Mouse (Mus musculus) MEL (cell line): ENCODE results near the gene Bmper. TPM values are rescaled to one million over a fixed set of nuclear protein-coding genes. Genes with fewer than 3 reads are reported as not detected.
A peak's percentile ranks its signal among the peaks of the same experiment; 100 is the strongest.

Source experiments
- DNase-seq: peaks from one replicate; pipeline ENCODE4 v3.0.0; 2011; ENCODE audit warnings: low read depth, low spot score
- H3K27ac ChIP-seq: 2 replicates; pipeline ENCODE4 v1.5.1; 2012; ENCODE audit warnings: low read depth, mild to moderate bottlenecking, control low read depth, low read length, moderate library complexity; ENCODE audit not compliant: control insufficient read depth
- H3K27me3 ChIP-seq, 2 experiments: fragments of 150-350 bp in 1 of 2; sonication (generic) in 1 of 2; 2 replicates each; pipeline ENCODE4 v1.6.1; 2012; ENCODE audit warnings: low read length in 2 of 2, mild to moderate bottlenecking in 2 of 2, improper control_type of control experiment in 1 of 2, moderate library complexity in 1 of 2; ENCODE audit not compliant: insufficient read depth in 2 of 2, control insufficient read depth in 1 of 2
- H3K36me3 ChIP-seq, 2 experiments: 2 replicates each; pipeline ENCODE4 v1.6.1; 2012 to 2014; ENCODE audit warnings: low read length in 2 of 2, improper control_type of control experiment in 1 of 2, inconsistent platforms in 1 of 2, mild to moderate bottlenecking in 1 of 2; ENCODE audit not compliant: insufficient read depth in 2 of 2, control insufficient read depth in 1 of 2
- H3K4me1 ChIP-seq, 2 experiments: fragments of 150-350 bp in 1 of 2; sonication (generic) in 1 of 2; 2 replicates each; pipeline ENCODE4 v1.6.1; 2012; ENCODE audit warnings: low read length in 2 of 2, improper control_type of control experiment in 1 of 2, mild to moderate bottlenecking in 1 of 2; ENCODE audit not compliant: insufficient read depth in 2 of 2, control insufficient read depth in 1 of 2
- H3K4me3 ChIP-seq, 2 experiments: fragments of 150-350 bp in 1 of 2; sonication (generic) in 1 of 2; 2 replicates each; pipeline ENCODE4 v1.5.1; 2012; ENCODE audit warnings: low read depth in 2 of 2, low read length in 2 of 2, mild to moderate bottlenecking in 2 of 2, moderate library complexity in 2 of 2, control low read depth in 1 of 2, improper control_type of control experiment in 1 of 2; ENCODE audit not compliant: control insufficient read depth in 1 of 2, insufficient read depth in 1 of 2
- H3K79me2 ChIP-seq: 2 replicates; pipeline ENCODE4 v1.6.1; 2012; ENCODE audit warnings: mild to moderate bottlenecking, low read length, moderate library complexity; ENCODE audit not compliant: control insufficient read depth, poor library complexity, insufficient read depth
- H3K9ac ChIP-seq: 2 replicates; pipeline ENCODE4 v1.6.1; 2012; ENCODE audit warnings: low read depth, mild to moderate bottlenecking, control low read depth, low read length, moderate library complexity; ENCODE audit not compliant: control insufficient read depth, poor library complexity, severe bottlenecking
- H3K9me3 ChIP-seq: fragments of 150-350 bp; sonication (generic); replicated peaks from 2 replicates; pipeline ENCODE4 v1.6.1; 2012; ENCODE audit warnings: mild to moderate bottlenecking, low read length, improper control_type of control experiment, moderate library complexity; ENCODE audit not compliant: insufficient read depth
- CTCF ChIP-seq, 3 experiments: IDR thresholded peaks in 2 of 3; conservative IDR thresholded peaks in 1 of 3; 2 replicates each; pipeline ENCODE4 v1.5.1; 2011 to 2012; ENCODE audit warnings: low read length in 3 of 3, low read depth in 2 of 3, mild to moderate bottlenecking in 2 of 3, improper control_type of control experiment in 1 of 3, inconsistent platforms in 1 of 3, mixed read lengths in 1 of 3, moderate library complexity in 1 of 3; ENCODE audit not compliant: control insufficient read depth in 1 of 3, insufficient read depth in 1 of 3, poor library complexity in 1 of 3, severe bottlenecking in 1 of 3
- E2F4 ChIP-seq: IDR thresholded peaks from 2 replicates; pipeline ENCODE4 v1.6.1; 2011; ENCODE audit warnings: low read depth, low read length, improper control_type of control experiment, borderline replicate concordance
- ELF1 ChIP-seq: IDR thresholded peaks from 2 replicates; pipeline ENCODE4 v1.6.1; 2014; ENCODE audit warnings: low read depth, mild to moderate bottlenecking, inconsistent platforms, low read length, improper control_type of control experiment, moderate library complexity
- EP300 ChIP-seq, 2 experiments: IDR thresholded peaks; 2 replicates each; pipeline ENCODE4 v1.6.1; 2011; ENCODE audit warnings: improper control_type of control experiment in 2 of 2, low read length in 2 of 2, low read depth in 1 of 2, mild to moderate bottlenecking in 1 of 2
- MAFK ChIP-seq: IDR thresholded peaks from 2 replicates; pipeline ENCODE4 v1.6.1; 2011; ENCODE audit warnings: low read depth, mild to moderate bottlenecking, low read length, improper control_type of control experiment, borderline replicate concordance
- MEF2A ChIP-seq: IDR thresholded peaks from 2 replicates; pipeline ENCODE4 v1.6.1; 2014; ENCODE audit warnings: low read depth, mild to moderate bottlenecking, inconsistent platforms, low read length, improper control_type of control experiment; ENCODE audit not compliant: poor library complexity, insufficient replicate concordance, severe bottlenecking; ENCODE audit errors: extremely low read depth
- MXI1 ChIP-seq: IDR thresholded peaks from 2 replicates; pipeline ENCODE4 v1.6.1; 2011; ENCODE audit warnings: mild to moderate bottlenecking, low read depth, low read length, improper control_type of control experiment
- MYB ChIP-seq: IDR thresholded peaks from 2 replicates; pipeline ENCODE4 v1.6.1; 2011; ENCODE audit warnings: mild to moderate bottlenecking, low read depth, low read length, improper control_type of control experiment
- MYC ChIP-seq: IDR thresholded peaks from 2 replicates; pipeline ENCODE4 v1.6.1; 2011; ENCODE audit warnings: low read depth, mild to moderate bottlenecking, low read length, improper control_type of control experiment, moderate library complexity
- NELFE ChIP-seq: IDR thresholded peaks from 2 replicates; pipeline ENCODE4 v1.6.1; 2011; ENCODE audit warnings: low read depth, low read length, improper control_type of control experiment
- NRF1 ChIP-seq: IDR thresholded peaks from 2 replicates; pipeline ENCODE4 v1.6.1; 2014; ENCODE audit warnings: low read depth, mild to moderate bottlenecking, inconsistent platforms, low read length, improper control_type of control experiment, moderate library complexity; ENCODE audit not compliant: poor library complexity, insufficient read depth, severe bottlenecking
- POLR2AphosphoS5 ChIP-seq: IDR thresholded peaks from 2 replicates; pipeline ENCODE4 v1.6.1; 2012; ENCODE audit warnings: low read depth, borderline replicate concordance, mild to moderate bottlenecking, inconsistent platforms, low read length, moderate library complexity, mixed read lengths
- RAD21 ChIP-seq: IDR thresholded peaks from 2 replicates; pipeline ENCODE4 v1.6.1; 2011; ENCODE audit warnings: mild to moderate bottlenecking, low read depth, low read length, improper control_type of control experiment
- SIN3A ChIP-seq: IDR thresholded peaks from 2 replicates; pipeline ENCODE4 v1.6.1; 2012; ENCODE audit warnings: low read length, improper control_type of control experiment, inconsistent platforms
- SMC3 ChIP-seq: IDR thresholded peaks from 2 replicates; pipeline ENCODE4 v1.6.1; 2011; ENCODE audit warnings: low read depth, low read length, improper control_type of control experiment
- TCF12 ChIP-seq: IDR thresholded peaks from 2 replicates; pipeline ENCODE4 v1.6.1; 2014; ENCODE audit warnings: low read depth, mild to moderate bottlenecking, inconsistent platforms, low read length, improper control_type of control experiment, moderate library complexity
- polyA plus RNA-seq, 2 experiments: library from polyadenylated mRNA; stranded (reverse) in 1 of 2; unstranded in 1 of 2; fragments of >175 nt in 1 of 2; fragments of >200 nt in 1 of 2; gene quantifications; 2 replicates each; pipeline versions ENCODE4 v1.2.1 to v1.2.4; 2012; ENCODE audit warnings: low replicate concordance in 2 of 2, low read depth in 1 of 2; ENCODE audit not compliant: insufficient read length in 2 of 2, insufficient read depth in 1 of 2, missing spikeins in 1 of 2
- total RNA-seq: library from RNA; depleted of rRNA; stranded (reverse); fragments of 300-350 nt; gene quantifications from 2 replicates; pipeline ENCODE4 v1.2.3, GENCODE M21; 2012

The Bmper gene
- total and polyA plus RNA-seq, 3 experiments: not detected

DNA sequence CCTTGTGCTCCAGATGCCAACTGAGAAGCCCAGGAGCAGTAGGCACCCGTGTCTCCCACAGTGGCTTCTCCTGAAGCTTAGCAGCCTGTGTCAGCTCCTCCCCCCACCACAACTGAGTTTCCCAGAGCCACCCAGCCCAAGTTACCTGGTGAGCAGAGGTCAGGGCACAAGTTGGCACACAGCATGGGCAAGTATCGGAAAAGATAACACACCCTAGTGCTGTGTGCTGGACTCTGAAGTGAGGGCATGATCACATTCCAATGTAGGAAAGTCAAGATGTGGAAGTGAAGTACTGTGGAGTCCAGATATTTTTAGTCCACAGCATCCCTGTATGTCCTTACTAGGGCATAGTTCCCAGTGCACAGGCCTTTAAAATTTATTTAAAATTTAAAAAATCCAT, 187.7 kb downstream of the Bmper start:
- no peak for TF ChIP-seq POLR2AphosphoS5
- TF ChIP-seq MEF2A: no peak
- TF ChIP-seq NRF1: no peak
- TF ChIP-seq NELFE: no peak
- no peak for TF ChIP-seq MYC
- no peak for TF ChIP-seq ELF1
- no peak for TF ChIP-seq SIN3A
- no peak for TF ChIP-seq MXI1
- TF ChIP-seq, all 39 proteins: peak for 0
- H3K9ac ChIP-seq: no peak overlapping the region
- H3K79me2 ChIP-seq: no peaks in the 10 kb centered on the region
- H3K27me3 ChIP-seq: no peaks in the 10 kb centered on the region
- no peak for DNase-seq
- H3K9me3 ChIP-seq: no peaks in the 10 kb centered on the region
- H3K27ac ChIP-seq: no peak overlapping the region
- H3K4me1 ChIP-seq: no peaks in the 10 kb centered on the region
- H3K36me3 ChIP-seq: no peaks in the 10 kb centered on the region
- H3K4me3 ChIP-seq: no peak overlapping the region

DNA sequence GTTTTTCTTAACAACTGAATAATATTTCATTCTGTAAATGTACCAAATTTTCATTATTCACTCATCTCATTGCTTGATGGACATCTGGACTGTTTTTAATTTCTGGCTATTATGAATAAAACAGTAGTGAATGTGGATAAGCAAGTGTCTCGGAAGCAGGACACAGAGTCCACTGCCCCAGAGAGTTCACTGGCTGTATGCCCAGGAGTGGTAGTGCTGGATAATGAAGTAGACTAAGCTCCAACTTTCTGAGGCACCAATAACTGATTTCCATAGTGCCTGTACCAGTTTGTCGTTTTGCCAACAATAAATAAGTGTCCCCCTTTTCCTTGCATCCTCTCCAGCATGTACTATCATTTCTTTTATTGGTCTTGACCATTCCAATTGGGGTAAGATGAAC, 190.1 kb downstream of the Bmper start:
- Histone ChIP-seq H3K27me3 (no peaks in the 10 kb centered on the region), H3K9ac (no peak overlapping the region), H3K9me3 (no peaks in the 10 kb centered on the region), H3K4me3 (no peak overlapping the region), H3K36me3 (no peaks in the 10 kb centered on the region), H3K79me2 (no peaks in the 10 kb centered on the region), H3K27ac (no peak overlapping the region), H3K4me1 (no peaks in the 10 kb centered on the region)
- DNase-seq: no peak
- TF ChIP-seq POLR2AphosphoS5: no peak
- TF ChIP-seq E2F4: no peak
- no peak for TF ChIP-seq MAFK
- TF ChIP-seq EP300 (IDR thresholded peaks at IDR 0.05; ENCODE audit: low read depth in 1 of 2, low read length in 2 of 2): no peak
- no peak for TF ChIP-seq TCF12

DNA sequence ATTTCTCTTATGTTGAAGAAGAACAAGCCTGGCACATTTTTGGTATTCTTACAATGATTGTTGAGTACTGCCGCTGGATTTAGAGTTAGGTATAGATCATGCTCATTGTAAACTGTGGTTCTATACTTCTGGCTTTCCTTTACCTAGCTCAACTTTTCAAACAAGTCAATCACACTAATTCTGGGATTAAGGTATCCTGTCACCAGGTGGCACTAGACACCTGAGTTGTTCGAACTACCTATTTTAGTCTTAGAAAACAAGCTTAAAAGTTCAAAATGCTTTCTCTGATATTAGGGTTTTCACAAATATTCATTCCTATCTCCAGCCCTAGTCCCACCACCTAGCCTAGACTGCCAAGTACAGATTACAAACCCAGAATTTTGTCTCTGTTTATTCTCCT, 196.2 kb downstream of the Bmper start:
- no peak overlapping the region for H3K9ac ChIP-seq
- TF ChIP-seq RAD21 (peak; percentile 19; the same call in 1 of the 2 replicates), MYB (no peak), CTCF (IDR thresholded peaks at IDR 0.05 in 2 of 3, conservative IDR thresholded peaks at IDR 0.05 in 1 of 3; ENCODE audit: control insufficient read depth in 1 of 3, insufficient read depth in 1 of 3, low read depth in 2 of 3, low read length in 3 of 3, poor library complexity in 1 of 3, severe bottlenecking in 1 of 3) (peak in 1 of 3 experiments; percentile 16; a peak in 1 of 6 replicates), SMC3 (peak; percentile 17; the same call in 1 of the 2 replicates)
- no peak for DNase-seq
- H3K27ac ChIP-seq: no peak overlapping the region
- H3K4me3 ChIP-seq: no peak overlapping the region
- no peaks in the 10 kb centered on the region for H3K9me3 ChIP-seq
- no peaks in the 10 kb centered on the region for H3K4me1 ChIP-seq
- no peaks in the 10 kb centered on the region for H3K79me2 ChIP-seq
- H3K27me3 ChIP-seq: no peaks in the 10 kb centered on the region
- H3K36me3 ChIP-seq: no peaks in the 10 kb centered on the region
